Mouse (Mus musculus): ENCODE data around the gene Napepld. TPM values are rescaled to one million over a fixed set of nuclear protein-coding genes. Genes with fewer than 3 reads are reported as not detected.

Napepld gene
- polyA plus RNA-seq (2015; fragmentation: Nextera tagmentation; extraction: Ambion mirVana): 2.6 and 2.7 TPM in 2 replicates

- Histone ChIP-seq H3K27ac (ENCODE audit: low read length) (peak within 1 kb of the TSS; percentile 99), H3K4me1 (ENCODE audit: control insufficient read depth, insufficient read depth, low read length) (peaks cover 5% of the 10 kb centered on the region), H3K9ac (ENCODE audit: low read depth, low read length) (peak within 1 kb of the TSS; percentile 96), H3K9me3 (replicated peaks; ENCODE audit: control insufficient read depth, low read length, poor library complexity, severe bottlenecking) (no peaks in the 10 kb centered on the region), H3K36me3 (ENCODE audit: control insufficient read depth, insufficient read depth, low read length) (no peaks in the 10 kb centered on the region), H3K4me3 (ENCODE audit: low read depth, low read length) (peak within 1 kb of the TSS; percentile 76), H3K4me2 (ENCODE audit: low read length) (peak within 1 kb of the TSS; percentile 67), H3K27me3 (ENCODE audit: control insufficient read depth, insufficient read depth, low read depth, low read length) (no peaks in the 10 kb centered on the region)
- under 1% methylated on average over 46 of the region's 59 CpGs for WGBS
- ATAC-seq: peak; percentile 99
Measured at GRCm38 (mm10) chr5:21701351-21702008, at the start of gene Napepld. Gene Napepld (minus strand): TSS chr5:21701396.

- 90% methylated on average over 7 of the region's 8 CpGs for WGBS
- ATAC-seq: no peak
- no peaks in the 10 kb centered on the region for H3K9me3 ChIP-seq (replicated peaks; ENCODE audit: control insufficient read depth, low read length, poor library complexity, severe bottlenecking)
- H3K36me3 ChIP-seq (ENCODE audit: control insufficient read depth, insufficient read depth, low read length): peaks cover 56% of the 10 kb centered on the region
- no peak overlapping the region for H3K27ac ChIP-seq (ENCODE audit: low read length)
- H3K9ac ChIP-seq (ENCODE audit: low read depth, low read length): no peak overlapping the region
- H3K4me1 ChIP-seq (ENCODE audit: control insufficient read depth, insufficient read depth, low read length): no peaks in the 10 kb centered on the region
- H3K4me2 ChIP-seq (ENCODE audit: low read length): no peak overlapping the region
- no peaks in the 10 kb centered on the region for H3K27me3 ChIP-seq (ENCODE audit: control insufficient read depth, insufficient read depth, low read depth, low read length)
- no peak overlapping the region for H3K4me3 ChIP-seq (ENCODE audit: low read depth, low read length)
Measured at GRCm38 (mm10) chr5:21745966-21746365, 44.8 kb upstream of the Napepld start.

GRCm38 (mm10) chr5:21744651-21745050 is 43.5 kb upstream of the Napepld start:
- Histone ChIP-seq H3K27me3 (ENCODE audit: control insufficient read depth, insufficient read depth, low read depth, low read length) (no peaks in the 10 kb centered on the region), H3K4me2 (ENCODE audit: low read length) (no peak overlapping the region), H3K4me1 (ENCODE audit: control insufficient read depth, insufficient read depth, low read length) (no peaks in the 10 kb centered on the region), H3K27ac (ENCODE audit: low read length) (no peak overlapping the region), H3K4me3 (ENCODE audit: low read depth, low read length) (no peak overlapping the region), H3K36me3 (ENCODE audit: control insufficient read depth, insufficient read depth, low read length) (peaks cover 61% of the 10 kb centered on the region), H3K9ac (ENCODE audit: low read depth, low read length) (no peak overlapping the region), H3K9me3 (replicated peaks; ENCODE audit: control insufficient read depth, low read length, poor library complexity, severe bottlenecking) (no peaks in the 10 kb centered on the region)
- ATAC-seq: no peak

GRCm38 (mm10) chr5:21743606-21744005 is 42.4 kb upstream of the Napepld start:
- 97% methylated on average over 10 of the region's 10 CpGs for WGBS
- Histone ChIP-seq H3K27me3 (ENCODE audit: control insufficient read depth, insufficient read depth, low read depth, low read length) (no peaks in the 10 kb centered on the region), H3K36me3 (ENCODE audit: control insufficient read depth, insufficient read depth, low read length) (peaks cover 52% of the 10 kb centered on the region), H3K27ac (ENCODE audit: low read length) (no peak overlapping the region), H3K9ac (ENCODE audit: low read depth, low read length) (no peak overlapping the region), H3K4me3 (ENCODE audit: low read depth, low read length) (no peak overlapping the region), H3K4me2 (ENCODE audit: low read length) (no peak overlapping the region), H3K4me1 (ENCODE audit: control insufficient read depth, insufficient read depth, low read length) (no peaks in the 10 kb centered on the region), H3K9me3 (replicated peaks; ENCODE audit: control insufficient read depth, low read length, poor library complexity, severe bottlenecking) (no peaks in the 10 kb centered on the region)
- no peak for ATAC-seq

- Histone ChIP-seq H3K9ac (ENCODE audit: low read depth, low read length) (no peak overlapping the region), H3K36me3 (ENCODE audit: control insufficient read depth, insufficient read depth, low read length) (peaks cover 25% of the 10 kb centered on the region)
- WGBS: 93% methylated on average over 13 of the region's 13 CpGs
Measured at GRCm38 (mm10) chr5:21739881-21740280, 38.7 kb upstream of the Napepld start.

GRCm38 (mm10) chr5:21739120-21739519 is 37.9 kb upstream of the Napepld start:
- Histone ChIP-seq H3K4me2 (ENCODE audit: low read length) (no peak overlapping the region), H3K9me3 (replicated peaks; ENCODE audit: control insufficient read depth, low read length, poor library complexity, severe bottlenecking) (no peaks in the 10 kb centered on the region), H3K4me3 (ENCODE audit: low read depth, low read length) (no peak overlapping the region), H3K9ac (ENCODE audit: low read depth, low read length) (no peak overlapping the region), H3K27me3 (ENCODE audit: control insufficient read depth, insufficient read depth, low read depth, low read length) (no peaks in the 10 kb centered on the region), H3K27ac (ENCODE audit: low read length) (no peak overlapping the region), H3K4me1 (ENCODE audit: control insufficient read depth, insufficient read depth, low read length) (peaks cover 10% of the 10 kb centered on the region), H3K36me3 (ENCODE audit: control insufficient read depth, insufficient read depth, low read length) (peaks cover 21% of the 10 kb centered on the region)
- no peak for ATAC-seq
- WGBS: 93% methylated on average over 11 of the region's 11 CpGs

More at GRCm38 (mm10) chr5:21739881-21740280, 38.7 kb upstream of the Napepld start:
- Histone ChIP-seq H3K4me1 (ENCODE audit: control insufficient read depth, insufficient read depth, low read length) (peaks cover 10% of the 10 kb centered on the region), H3K9me3 (replicated peaks; ENCODE audit: control insufficient read depth, low read length, poor library complexity, severe bottlenecking) (no peaks in the 10 kb centered on the region), H3K4me2 (ENCODE audit: low read length) (no peak overlapping the region), H3K27ac (ENCODE audit: low read length) (no peak overlapping the region), H3K27me3 (ENCODE audit: control insufficient read depth, insufficient read depth, low read depth, low read length) (no peaks in the 10 kb centered on the region), H3K4me3 (ENCODE audit: low read depth, low read length) (no peak overlapping the region)
- ATAC-seq: no peak

- Histone ChIP-seq H3K36me3 (ENCODE audit: control insufficient read depth, insufficient read depth, low read length) (peaks cover 7% of the 10 kb centered on the region), H3K9ac (ENCODE audit: low read depth, low read length) (peak overlapping the region; percentile 96), H3K4me1 (ENCODE audit: control insufficient read depth, insufficient read depth, low read length) (peaks cover 17% of the 10 kb centered on the region), H3K4me3 (ENCODE audit: low read depth, low read length) (peak overlapping the region; percentile 89), H3K27ac (ENCODE audit: low read length) (peak overlapping the region; percentile 85), H3K27me3 (ENCODE audit: control insufficient read depth, insufficient read depth, low read depth, low read length) (no peaks in the 10 kb centered on the region), H3K9me3 (replicated peaks; ENCODE audit: control insufficient read depth, low read length, poor library complexity, severe bottlenecking) (no peaks in the 10 kb centered on the region), H3K4me2 (ENCODE audit: low read length) (peak overlapping the region; percentile 93)
- ATAC-seq: peak; percentile 44; the same call in 1 of the 2 replicates
- 31% methylated on average over 10 of the region's 10 CpGs for WGBS
Measured at GRCm38 (mm10) chr5:21737620-21738019, 36.4 kb upstream of the Napepld start.

GRCm38 (mm10) chr5:21736956-21737585 is 35.9 kb upstream of the Napepld start, which contains the start of gene Pmpcb:
Gene Pmpcb (plus strand): TSS chr5:21737141.
- Histone ChIP-seq H3K36me3 (ENCODE audit: control insufficient read depth, insufficient read depth, low read length) (peaks cover 7% of the 10 kb centered on the region), H3K4me2 (ENCODE audit: low read length) (peak within 1 kb of the TSS; percentile 93), H3K9me3 (replicated peaks; ENCODE audit: control insufficient read depth, low read length, poor library complexity, severe bottlenecking) (no peaks in the 10 kb centered on the region), H3K27me3 (ENCODE audit: control insufficient read depth, insufficient read depth, low read depth, low read length) (no peaks in the 10 kb centered on the region), H3K9ac (ENCODE audit: low read depth, low read length) (peak within 1 kb of the TSS; percentile 96), H3K27ac (ENCODE audit: low read length) (peak within 1 kb of the TSS; percentile 85), H3K4me1 (ENCODE audit: control insufficient read depth, insufficient read depth, low read length) (peaks cover 21% of the 10 kb centered on the region), H3K4me3 (ENCODE audit: low read depth, low read length) (peak within 1 kb of the TSS; percentile 89)
- peak; percentile 86 for ATAC-seq
- WGBS: under 1% methylated on average over 42 of the region's 42 CpGs

- Histone ChIP-seq H3K36me3 (ENCODE audit: control insufficient read depth, insufficient read depth, low read length) (peaks cover 7% of the 10 kb centered on the region), H3K27me3 (ENCODE audit: control insufficient read depth, insufficient read depth, low read depth, low read length) (no peaks in the 10 kb centered on the region), H3K4me1 (ENCODE audit: control insufficient read depth, insufficient read depth, low read length) (peaks cover 21% of the 10 kb centered on the region), H3K9me3 (replicated peaks; ENCODE audit: control insufficient read depth, low read length, poor library complexity, severe bottlenecking) (no peaks in the 10 kb centered on the region), H3K9ac (ENCODE audit: low read depth, low read length) (no peak overlapping the region), H3K4me3 (ENCODE audit: low read depth, low read length) (no peak overlapping the region), H3K4me2 (ENCODE audit: low read length) (no peak overlapping the region), H3K27ac (ENCODE audit: low read length) (no peak overlapping the region)
- no peak for ATAC-seq
- 88% methylated on average over 11 of the region's 11 CpGs for WGBS
Measured at GRCm38 (mm10) chr5:21736046-21736445, 34.9 kb upstream of the Napepld start.

Data from midbrain, embryonic 16.5 days (tissue).